Mouse (Mus musculus): ENCODE measurements around the gene Mef2a.
"Not testable (repeated sequence)": the region's sequence is repeated elsewhere in the genome, so short reads cannot be mapped to it uniquely, and the experiment has no call there.

Mef2a gene

DNA sequence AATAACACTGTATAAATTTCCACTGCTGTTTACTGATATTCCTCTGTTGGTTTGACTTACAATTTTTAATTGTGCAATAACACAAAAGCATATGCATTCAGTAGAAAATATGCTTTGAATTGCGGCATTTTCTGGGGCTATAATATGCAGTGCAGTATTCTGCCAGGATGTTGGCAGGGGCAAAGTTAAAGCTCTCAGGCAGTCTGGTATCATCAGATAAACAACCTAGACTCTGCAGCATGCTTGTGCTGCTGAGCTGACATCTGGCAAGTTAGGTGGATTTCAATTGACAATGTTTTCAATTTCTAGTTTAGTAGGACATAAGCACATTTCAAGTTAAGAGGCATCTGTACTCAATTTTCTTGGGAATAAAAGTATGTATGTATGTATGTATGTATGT is 81.3 kb downstream of the Mef2a start:
- CTCF ChIA-PET: no interaction called here
- POLR2A ChIA-PET: no interaction called here

GRCm38 (mm10) chr7:67287456-67287855 is 85.2 kb downstream of the Mef2a start:
- ChIA-PET POLR2A (no interaction called here), CTCF (no interaction called here)

DNA sequence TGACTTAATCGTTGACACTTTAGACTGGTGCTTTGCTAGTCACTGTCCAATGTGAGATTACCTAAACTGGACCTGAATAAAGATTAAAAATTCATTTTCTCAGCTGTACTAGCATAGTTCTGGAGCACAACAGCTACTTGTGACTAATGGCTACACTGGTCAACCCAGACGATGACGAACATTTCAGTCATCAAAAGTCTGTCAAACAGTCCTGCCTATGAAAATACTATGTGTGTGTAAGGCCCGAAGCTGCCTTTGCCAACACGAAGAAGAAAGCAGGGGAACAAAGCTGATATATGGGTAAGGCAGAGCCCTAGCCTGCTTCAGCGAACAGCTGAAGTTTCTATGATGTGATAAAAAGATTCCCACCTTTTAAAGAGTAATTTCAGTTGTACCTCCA is 89.1 kb downstream of the Mef2a start:
- CTCF ChIA-PET: no interaction called here
- POLR2A ChIA-PET: interaction anchor here in 1 of 4 experiments (0.6 kb wide), 1 partner anchor 82 kb away, joined by 7 read pairs; no protein-coding TSS in a partner anchor

DNA sequence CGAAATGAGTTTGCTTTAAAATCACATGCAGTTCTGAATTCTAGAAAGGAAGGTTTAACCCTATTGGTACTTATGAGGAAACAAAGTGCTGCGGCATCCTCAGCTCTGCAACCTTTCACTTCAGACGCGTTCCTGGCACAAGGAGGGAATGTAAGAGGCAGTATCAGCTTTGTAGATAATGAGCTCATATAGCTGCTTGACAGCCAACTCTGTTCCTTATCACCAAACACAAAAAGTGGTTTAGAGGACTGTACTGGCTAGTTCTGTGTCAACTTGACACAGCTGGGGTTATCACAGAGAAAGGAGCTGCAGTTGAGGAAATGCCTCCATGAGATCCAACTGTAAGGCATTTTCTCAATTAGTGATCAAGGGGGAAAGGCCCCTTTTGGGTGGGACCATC is 102.2 kb downstream of the Mef2a start:
- CTCF ChIA-PET: not testable (repeated sequence)

GRCm38 (mm10) chr7:67259828-67260563 is 112.7 kb downstream of the Mef2a start:
- ChIA-PET POLR2A (interaction anchor here in 1 of 4 experiments (0.6 kb wide), 1 partner anchor 159 kb away, joined by 3 read pairs; no protein-coding TSS in a partner anchor), CTCF (no interaction called here)

More for the DNA sequence above, 102.2 kb downstream of the Mef2a start:
- POLR2A ChIA-PET: not testable (repeated sequence)

GRCm38 (mm10) chr7:67246067-67246466 is 126.6 kb downstream of the Mef2a start:
- ChIA-PET POLR2A (no interaction called here), CTCF (interaction anchor here in 2 of 4 experiments (1.1 to 1.3 kb wide), 2 partner anchors 46 to 385 kb away, joined by 3 read pairs; no protein-coding TSS in a partner anchor)

DNA sequence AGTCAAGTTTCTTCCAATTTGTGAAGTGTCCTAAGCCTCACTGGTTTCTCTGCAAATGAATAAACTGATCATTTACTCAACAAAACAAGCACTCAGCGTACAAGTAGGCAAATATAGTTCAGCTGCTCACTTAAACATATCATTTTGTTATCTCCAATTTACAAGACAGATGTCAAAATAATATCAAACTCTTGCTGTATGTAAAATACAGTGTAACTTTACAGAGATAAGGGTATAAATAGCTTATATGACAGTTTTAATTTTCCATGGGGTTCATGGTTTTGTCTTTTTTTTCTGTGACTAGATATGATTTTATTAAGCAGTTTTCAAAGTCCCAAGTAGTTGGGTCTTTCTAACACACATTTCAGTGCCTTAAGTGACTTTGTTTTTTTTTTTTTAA is 127.4 kb downstream of the Mef2a start:
- CTCF ChIA-PET: interaction anchor here in 2 of 4 experiments (1.1 to 1.3 kb wide), 2 partner anchors 46 to 385 kb away, joined by 3 read pairs; no protein-coding TSS in a partner anchor
- POLR2A ChIA-PET: no interaction called here

DNA sequence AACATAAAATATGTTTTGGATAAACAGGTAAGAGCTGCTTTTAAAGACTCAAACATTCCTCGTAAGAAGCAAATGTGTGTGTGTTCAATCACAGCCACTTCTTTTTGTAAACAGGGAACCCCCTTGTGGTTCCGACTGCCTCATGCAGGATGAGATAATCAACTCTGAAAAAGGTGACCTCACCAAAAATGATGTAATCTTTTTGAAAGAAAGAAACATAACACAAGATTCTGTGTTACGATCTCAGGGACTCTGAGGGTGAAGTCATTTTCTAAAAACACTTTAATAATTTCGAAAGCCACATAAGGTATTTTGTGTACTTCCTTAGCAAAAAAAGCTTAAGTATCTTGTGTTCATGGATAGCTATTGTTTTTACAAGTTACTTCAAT is 128.8 kb downstream of the Mef2a start:
- CTCF ChIA-PET: interaction anchor here in 3 of 4 experiments (0.6 to 1.6 kb wide), 7 partner anchors 9 to 388 kb away, joined by 3 to 7 read pairs (median 4); no protein-coding TSS in a partner anchor
- POLR2A ChIA-PET: interaction anchor here in 1 of 4 experiments (1.4 kb wide), 1 partner anchor 389 kb away, joined by 3 read pairs; no protein-coding TSS in a partner anchor

DNA sequence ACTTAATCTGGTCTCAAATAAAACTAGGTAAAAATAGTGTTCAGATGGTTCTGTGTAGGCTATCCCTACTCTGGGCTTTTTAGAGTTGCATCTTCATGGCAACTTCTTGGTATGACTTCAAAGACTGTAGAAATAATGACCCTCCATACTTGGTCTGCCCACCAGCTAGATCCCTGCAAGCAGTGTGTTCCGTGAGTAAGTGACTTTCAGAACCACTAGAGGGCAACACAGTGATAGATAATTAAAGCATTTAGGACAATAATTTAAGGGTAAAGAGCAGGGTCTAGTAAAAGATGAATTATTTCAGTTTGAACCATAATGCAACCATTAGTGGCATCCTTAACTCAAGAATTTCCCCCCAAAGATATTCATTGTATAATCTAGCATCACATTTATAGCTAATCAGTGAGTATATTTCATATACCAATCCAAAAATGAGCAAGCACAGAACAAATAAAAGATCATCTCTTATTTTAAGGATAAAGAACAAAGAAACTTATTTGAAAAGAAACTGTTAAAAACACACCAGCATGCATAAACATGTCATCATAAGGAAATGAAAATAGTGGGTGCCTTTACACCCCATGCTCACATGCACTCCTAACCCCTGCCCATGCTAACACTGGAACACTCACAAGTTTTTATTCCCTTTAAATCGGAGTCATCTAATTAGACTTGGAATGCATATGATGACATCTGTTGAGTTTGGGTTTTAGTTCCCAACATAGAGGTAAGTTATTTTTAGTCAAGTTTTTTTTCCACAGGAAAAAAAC is 129.4 kb downstream of the Mef2a start:
- ChIA-PET CTCF (interaction anchor here (0.6 to 1.6 kb wide), 10 partner anchors 8 to 389 kb away, joined by 3 to 9 read pairs (median 4); no protein-coding TSS in a partner anchor), POLR2A (interaction anchor here in 1 of 4 experiments (1.4 kb wide), 1 partner anchor 389 kb away, joined by 3 read pairs; no protein-coding TSS in a partner anchor)

DNA sequence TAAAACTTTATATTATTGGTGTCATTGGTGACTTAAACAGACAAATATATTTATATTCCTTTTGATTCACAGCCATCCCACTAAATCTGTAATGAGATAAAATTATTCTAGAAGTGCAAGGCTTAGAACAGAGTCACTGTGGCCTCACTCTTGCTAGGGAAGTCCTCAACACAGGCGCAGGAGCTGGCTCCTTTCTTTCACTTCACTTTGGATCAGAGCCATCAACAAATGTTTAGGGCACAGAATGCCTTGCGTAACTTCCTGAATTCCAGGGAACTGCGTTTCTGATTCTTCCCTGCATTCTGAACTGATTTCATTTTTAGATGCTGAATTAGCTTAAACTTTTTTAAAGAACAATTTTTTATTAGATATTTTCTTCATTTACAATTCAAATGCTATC is 130.7 kb downstream of the Mef2a start:
- POLR2A ChIA-PET: interaction anchor here in 2 of 4 experiments (0.9 kb wide), 2 partner anchors 11 to 13 kb away, joined by 3 read pairs; no protein-coding TSS in a partner anchor
- CTCF ChIA-PET: interaction anchor here in 2 of 4 experiments (1.0 to 1.4 kb wide), 2 partner anchors 11 to 388 kb away, joined by 3 to 4 read pairs; no protein-coding TSS in a partner anchor

- CTCF ChIA-PET: no interaction called here
- POLR2A ChIA-PET: no interaction called here
Observed at GRCm38 (mm10) chr7:67237752-67238151, 134.9 kb downstream of the Mef2a start.

DNA sequence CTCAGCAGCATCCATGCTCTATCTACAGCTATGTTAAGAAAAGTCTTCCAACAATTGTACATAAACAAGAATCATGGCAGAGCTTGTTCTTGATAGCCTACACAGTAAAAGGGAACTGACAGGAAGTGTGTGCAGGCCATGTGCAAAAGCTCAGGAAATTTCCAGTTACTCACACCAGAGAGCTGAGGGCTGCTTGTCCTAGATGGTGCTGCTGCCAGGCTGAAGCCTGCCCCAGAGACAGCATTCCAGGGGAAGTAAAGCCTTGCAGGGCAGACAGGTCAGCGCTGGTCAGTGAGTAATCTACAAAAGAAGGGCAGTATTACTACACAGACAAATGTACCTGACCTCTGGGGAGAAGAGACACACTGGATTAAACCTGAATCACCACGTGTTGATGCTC is 136.3 kb downstream of the Mef2a start:
- ChIA-PET POLR2A (interaction anchor here in 1 of 4 experiments (1.8 kb wide), 1 partner anchor 133 kb away, joined by 3 read pairs; no protein-coding TSS in a partner anchor), CTCF (interaction anchor here in 1 of 4 experiments (1.3 kb wide), 1 partner anchor 37 kb away, joined by 3 read pairs; no protein-coding TSS in a partner anchor)

DNA sequence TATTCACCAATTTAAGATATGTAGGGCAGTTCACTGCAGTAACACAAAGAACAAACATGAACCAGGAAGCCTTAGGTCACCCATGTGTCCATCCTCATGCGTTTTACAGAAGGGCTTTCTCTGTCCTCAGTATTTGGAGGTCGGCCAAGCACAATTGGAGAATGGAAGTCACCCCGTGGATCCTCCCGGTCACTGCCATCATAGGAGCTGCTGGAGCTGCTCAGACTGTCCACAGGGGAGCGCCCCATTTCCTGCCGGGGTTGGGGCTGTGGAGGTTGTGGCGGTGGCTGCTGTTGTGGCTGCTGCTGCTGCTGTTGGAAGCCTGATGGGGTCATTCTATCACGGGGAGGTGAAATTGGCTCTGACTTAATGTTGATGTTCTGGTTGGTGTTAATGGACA is 137.9 kb downstream of the Mef2a start:
- CTCF ChIA-PET: interaction anchor here in 3 of 4 experiments (0.6 to 1.3 kb wide), 3 partner anchors 9 to 413 kb away, joined by 3 to 4 read pairs (median 3); no protein-coding TSS in a partner anchor
- POLR2A ChIA-PET: no interaction called here

DNA sequence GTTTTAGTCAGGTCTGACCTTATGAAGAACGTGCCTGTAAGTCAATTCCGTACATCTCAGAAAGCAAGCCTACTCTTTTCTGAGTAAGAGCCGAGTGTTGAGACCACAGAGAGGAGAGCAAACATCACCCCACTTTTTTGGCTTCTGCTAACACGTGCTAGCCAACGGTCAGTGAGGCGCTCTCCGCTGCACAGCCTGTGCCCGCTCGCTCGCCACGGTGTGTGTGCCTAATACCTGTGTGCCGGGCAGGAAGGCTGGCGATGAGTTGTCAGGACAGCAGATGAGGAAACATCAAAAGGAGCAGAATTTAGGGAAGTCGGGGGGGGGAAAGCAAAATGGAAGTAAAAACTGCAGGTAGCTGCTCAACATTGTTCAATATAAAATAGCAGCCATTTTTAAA is 140.2 kb downstream of the Mef2a start:
- CTCF ChIA-PET: no interaction called here

DNA sequence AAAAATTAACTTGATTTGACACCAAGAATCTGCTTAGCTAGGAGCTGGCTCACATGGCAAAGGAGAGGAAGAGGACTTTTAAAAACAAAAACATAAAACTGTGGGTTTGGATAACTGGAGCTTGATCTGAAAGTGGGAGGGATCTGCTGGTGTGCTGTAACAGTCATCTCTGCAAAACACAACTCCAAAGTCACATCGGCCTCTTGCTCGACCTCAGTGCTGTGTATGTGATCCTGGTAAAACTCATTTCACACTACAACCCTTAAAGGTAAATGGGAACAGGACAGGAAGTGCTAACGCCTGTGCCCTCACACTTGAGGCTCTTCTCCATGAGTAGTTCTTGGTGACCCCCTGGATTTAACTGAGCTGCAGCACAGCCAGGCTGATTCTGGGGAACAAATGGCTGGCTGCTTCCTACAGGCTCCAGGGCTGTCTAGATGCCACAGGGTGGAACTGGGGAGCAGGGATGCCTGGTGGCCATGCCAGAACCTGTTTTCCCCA is 142.0 kb downstream of the Mef2a start:
- CTCF ChIA-PET: interaction anchor here in 3 of 4 experiments (0.6 to 2.8 kb wide), 8 partner anchors 11 to 569 kb away, joined by 3 to 14 read pairs (median 3); no protein-coding TSS in a partner anchor
- POLR2A ChIA-PET: interaction anchor here in 2 of 4 experiments (1.0 to 1.5 kb wide), 2 partner anchors 9 to 12 kb away, joined by 3 read pairs; no protein-coding TSS in a partner anchor

More for the DNA sequence above, 140.2 kb downstream of the Mef2a start:
- POLR2A ChIA-PET: no interaction called here

GRCm38 (mm10) chr7:67230221-67230620 is 142.4 kb downstream of the Mef2a start:
- POLR2A ChIA-PET: interaction anchor here in 2 of 4 experiments (0.6 to 1.5 kb wide), 2 partner anchors 10 to 88 kb away, joined by 3 read pairs; no protein-coding TSS in a partner anchor
- CTCF ChIA-PET: interaction anchor here in 3 of 4 experiments (0.6 to 2.8 kb wide), 7 partner anchors 11 to 569 kb away, joined by 3 to 14 read pairs (median 3); no protein-coding TSS in a partner anchor

DNA sequence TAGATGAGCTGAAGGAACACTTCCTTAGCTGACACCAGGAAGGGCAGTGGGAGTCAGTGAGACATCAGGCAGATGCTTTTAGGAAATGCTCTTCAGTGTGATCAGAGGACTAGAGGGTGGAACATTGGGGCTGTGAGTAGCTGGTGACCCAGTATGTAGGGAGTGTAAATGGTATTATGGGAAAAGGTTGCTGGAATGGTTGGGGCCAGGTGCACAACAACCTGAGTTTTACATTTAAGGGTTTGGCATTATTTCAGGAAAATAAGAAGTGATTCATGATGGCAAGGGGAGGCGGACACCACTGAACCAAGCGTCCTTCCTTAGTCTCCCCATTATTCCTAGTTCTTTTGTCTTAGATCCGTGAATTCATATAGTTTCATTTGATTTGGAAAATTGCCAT is 143.0 kb downstream of the Mef2a start:
- ChIA-PET CTCF (interaction anchor here (0.6 to 2.8 kb wide), 12 partner anchors 12 to 449 kb away, joined by 3 to 14 read pairs (median 4); no protein-coding TSS in a partner anchor), POLR2A (interaction anchor here in 3 of 4 experiments (0.6 to 1.5 kb wide), 4 partner anchors 10 to 400 kb away, joined by 3 to 4 read pairs (median 3); no protein-coding TSS in a partner anchor)

GRCm38 (mm10) chr7:67228891-67229602 is 143.6 kb downstream of the Mef2a start:
- CTCF ChIA-PET: interaction anchor here (0.6 to 2.8 kb wide), 13 partner anchors 11 to 450 kb away, joined by 3 to 14 read pairs (median 4); no protein-coding TSS in a partner anchor
- POLR2A ChIA-PET: interaction anchor here in 2 of 4 experiments (0.7 to 1.5 kb wide), 3 partner anchors 11 to 401 kb away, joined by 3 to 4 read pairs (median 3); no protein-coding TSS in a partner anchor

All from embryonic stem cell, embryonic (primary cell).